Mouse (Mus musculus): ENCODE results near the gene Sdsl. TPM values are rescaled to one million over a fixed set of nuclear protein-coding genes. Genes with fewer than 3 reads are reported as not detected.

The Sdsl gene
- 8.5 and 10.7 TPM in 2 replicates for polyA plus RNA-seq (2015; fragmentation: Nextera tagmentation; extraction: Ambion mirVana)

DNA sequence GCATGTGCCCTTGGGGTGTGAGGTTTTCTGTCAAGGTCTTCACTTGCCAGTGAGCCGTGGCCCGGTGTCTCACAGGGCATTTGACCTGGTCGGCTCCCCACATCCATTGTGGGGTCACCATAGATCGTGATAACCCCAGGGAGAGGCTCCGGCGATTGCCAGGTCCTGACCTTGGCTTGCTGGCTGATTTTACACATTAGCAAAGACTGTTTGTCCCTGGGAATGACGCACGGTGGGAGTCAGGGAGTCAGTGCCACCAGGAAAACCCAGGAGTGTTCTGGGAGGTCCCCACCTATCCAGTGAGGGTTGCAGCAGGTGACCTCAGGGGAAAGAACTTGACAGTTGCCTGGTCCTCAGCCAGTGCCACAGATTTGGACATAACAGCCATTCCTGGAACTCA is at the start of gene Sdsl:
TSS of gene Sdsl (minus strand) at position 41 of the 400 bp plus-strand sequence.

DNA sequence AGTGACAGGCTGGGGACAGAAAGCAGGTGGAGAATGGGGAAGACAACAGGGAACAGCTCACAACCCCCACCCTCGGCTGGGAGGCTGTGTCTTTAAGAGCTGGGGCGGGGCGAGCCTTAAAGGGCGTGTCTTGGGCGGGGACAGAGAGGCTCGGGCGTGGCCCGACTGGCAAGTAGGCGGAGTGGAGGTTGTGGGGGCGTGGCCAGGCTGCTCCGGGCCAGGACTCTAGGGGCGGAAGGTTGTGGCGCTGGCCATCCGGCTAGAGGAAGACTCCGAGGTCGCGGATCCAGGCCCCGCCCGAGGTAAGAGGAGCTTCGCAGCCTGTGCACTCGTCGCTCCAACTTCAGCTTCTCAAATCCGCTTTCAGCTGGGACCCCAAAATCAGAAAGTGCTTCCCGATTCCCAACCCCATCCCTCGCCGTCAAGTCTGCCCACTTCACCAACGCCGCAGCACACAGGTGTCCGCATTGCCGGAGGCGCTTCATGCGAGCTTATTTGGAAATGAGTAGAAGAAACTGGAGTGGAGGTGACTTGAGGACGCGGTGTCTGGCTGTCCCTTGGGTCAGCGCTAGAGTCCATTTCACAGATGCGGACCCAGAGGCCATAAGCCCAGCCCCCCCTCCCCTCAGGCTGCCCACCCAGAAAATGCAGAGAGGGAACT is 38.5 kb upstream of the Sdsl start, which contains the start of gene Slc8b1:
TSS of gene Slc8b1 (plus strand) at position 187 of the 661 bp plus-strand sequence.

DNA sequence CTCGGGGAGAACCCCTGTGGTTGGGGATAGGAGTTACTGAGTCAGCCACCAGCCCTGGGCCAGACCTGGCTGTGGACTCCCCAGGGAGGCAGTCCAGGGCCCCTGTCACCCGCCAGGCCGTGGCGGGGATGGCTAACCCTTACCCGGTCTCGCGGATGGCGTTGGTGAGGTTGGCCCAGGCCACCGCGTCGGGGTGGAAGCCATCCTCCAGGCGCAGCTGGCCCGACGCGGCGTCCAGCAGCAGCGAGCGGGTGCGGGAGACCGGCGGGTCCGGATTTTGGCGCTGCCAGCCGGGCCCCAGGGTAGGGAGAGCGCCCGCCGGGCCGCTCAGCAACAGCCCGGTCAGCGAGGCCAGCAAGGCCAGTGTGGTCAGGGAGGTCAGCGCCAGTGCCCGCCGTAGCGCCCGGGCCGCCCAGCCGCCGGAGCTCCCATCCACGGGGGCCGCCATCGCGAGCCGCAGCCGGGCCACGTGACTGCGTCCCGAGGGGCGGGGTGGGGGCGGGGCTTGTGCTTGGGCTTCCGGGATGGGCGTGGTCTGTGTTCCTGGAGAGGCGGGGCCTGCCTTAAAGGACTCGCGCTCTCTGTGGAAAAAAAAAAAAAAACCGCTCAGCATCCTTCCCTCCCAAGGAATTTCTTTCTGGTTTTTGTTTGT is 30.7 kb upstream of the Sdsl start, which contains the start of gene Plbd2:
TSS of gene Plbd2 (minus strand) at position 482 of the 652 bp plus-strand sequence.

DNA sequence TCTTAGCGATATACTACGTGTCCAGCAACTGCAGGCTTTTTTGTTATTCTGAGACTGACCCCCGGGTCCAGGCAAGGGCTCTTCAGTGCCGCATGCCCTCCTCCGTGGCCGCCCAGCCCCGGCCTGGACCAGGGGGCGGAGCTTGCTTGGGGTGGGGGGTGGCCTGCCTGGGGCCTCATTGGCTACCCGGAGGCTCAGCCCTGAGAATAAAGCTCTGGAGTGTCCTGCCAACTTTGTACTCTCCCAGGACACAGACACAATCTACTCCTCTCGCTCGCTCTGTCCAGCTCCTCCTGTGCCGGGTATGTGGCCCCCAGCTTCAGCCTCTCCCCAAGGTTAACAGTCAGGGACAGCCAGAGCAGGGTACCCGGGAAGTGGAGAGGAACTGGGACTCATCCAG is 3.7 kb upstream of the Sdsl start, which contains the start of gene Sds:
TSS of gene Sds (plus strand) at position 231 of the 400 bp plus-strand sequence.

DNA sequence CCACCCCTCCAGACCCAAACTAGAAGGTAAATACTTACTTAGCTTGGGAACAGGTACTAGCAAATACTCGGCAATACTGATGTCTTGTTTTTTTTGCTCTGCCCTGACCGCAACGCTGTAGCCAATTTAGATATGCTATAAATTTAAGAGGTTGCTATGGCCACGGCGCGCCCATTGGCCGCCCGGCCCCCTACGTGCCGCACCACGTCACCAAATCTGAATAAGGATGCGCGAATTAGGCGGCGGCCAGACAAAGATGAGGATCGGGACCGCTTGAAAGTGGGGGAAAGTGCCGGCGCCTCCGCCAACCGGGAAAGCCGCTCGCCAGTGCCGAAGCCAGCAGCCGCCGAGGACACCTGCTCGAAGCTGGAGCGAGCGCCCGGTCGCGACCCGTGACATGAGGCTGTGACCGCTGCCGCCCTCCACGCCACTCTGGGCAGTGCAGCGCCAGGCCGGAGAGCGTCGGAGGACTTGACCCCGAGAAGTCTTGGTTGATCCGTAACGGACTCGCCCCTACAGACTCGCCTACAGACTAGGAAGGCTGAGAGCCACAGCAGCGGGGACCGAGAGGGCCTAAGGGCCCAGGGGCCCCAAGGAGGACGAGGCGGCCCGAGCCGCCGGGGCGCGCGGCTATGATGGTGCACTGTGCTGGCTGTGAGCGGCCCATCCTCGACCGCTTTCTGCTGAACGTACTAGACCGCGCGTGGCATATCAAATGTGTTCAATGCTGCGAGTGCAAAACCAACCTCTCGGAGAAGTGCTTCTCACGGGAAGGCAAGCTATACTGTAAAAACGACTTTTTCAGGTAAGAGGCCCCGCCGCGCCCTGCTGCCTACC is 40.7 kb downstream of the Sdsl start, which contains the start of gene Lhx5:
TSS of gene Lhx5 (plus strand) at position 51 of the 837 bp plus-strand sequence.

Other genes starting within 250 kb of the Sdsl start
- gene Lhx5, start 41.1 kb downstream of the Sdsl start, polyA plus RNA-seq (2015; fragmentation: Nextera tagmentation; extraction: Ambion mirVana): 14.8 and 15.4 TPM in 2 replicates
- 1.2 and 1.4 TPM in 2 replicates for gene Sds, start 3.7 kb upstream of the Sdsl start, polyA plus RNA-seq (2015; fragmentation: Nextera tagmentation; extraction: Ambion mirVana)
- 64.6 and 67.7 TPM in 2 replicates for gene Plbd2, start 30.8 kb upstream of the Sdsl start, polyA plus RNA-seq (2015; fragmentation: Nextera tagmentation; extraction: Ambion mirVana)
- 3.4 and 3.6 TPM in 2 replicates for gene Slc8b1, start 38.4 kb upstream of the Sdsl start, polyA plus RNA-seq (2015; fragmentation: Nextera tagmentation; extraction: Ambion mirVana)
- gene Tpcn1, start 115.9 kb upstream of the Sdsl start, polyA plus RNA-seq (2015; fragmentation: Nextera tagmentation; extraction: Ambion mirVana): 21.8 and 23.6 TPM in 2 replicates
- 1.1 and 1.2 TPM in 2 replicates for gene Iqcd, start 116.2 kb upstream of the Sdsl start, polyA plus RNA-seq (2015; fragmentation: Nextera tagmentation; extraction: Ambion mirVana)
- 34.9 and 36.0 TPM in 2 replicates for gene Rita1, start 139.8 kb upstream of the Sdsl start, polyA plus RNA-seq (2015; fragmentation: Nextera tagmentation; extraction: Ambion mirVana)
- gene Ddx54, start 139.9 kb upstream of the Sdsl start, polyA plus RNA-seq (2015; fragmentation: Nextera tagmentation; extraction: Ambion mirVana): 26.9 and 28.1 TPM in 2 replicates
- 1.0 and 1.2 TPM in 2 replicates for gene Cfap73, start 161.4 kb upstream of the Sdsl start, polyA plus RNA-seq (2015; fragmentation: Nextera tagmentation; extraction: Ambion mirVana)
- gene Rasal1, start 176.0 kb upstream of the Sdsl start, polyA plus RNA-seq (2015; fragmentation: Nextera tagmentation; extraction: Ambion mirVana): 1.5 and 2.8 TPM in 2 replicates
- 61.0 and 64.5 TPM in 2 replicates for gene Dtx1, start 239.1 kb upstream of the Sdsl start, polyA plus RNA-seq (2015; fragmentation: Nextera tagmentation; extraction: Ambion mirVana)

Measured in neural tube, postnatal 0 days (tissue).